ENCODE assay signal across 8 mouse cellular contexts in genomic region chr4:134250116-134250929, GRCm38 (mm10). TPM values are rescaled to one million over a fixed set of nuclear protein-coding genes. Genes with fewer than 3 reads are reported as not detected.
DNase-seq lines count a peak whose midpoint lies in the region; ATAC-seq and TF ChIP-seq lines count a peak whose summit lies in the region.

No protein-coding gene starts in this region.

- peak overlapping the region; percentile 54 for H3K4me3 ChIP-seq in heart, embryonic 12.5 days
- H3K4me3 ChIP-seq in MEL (ENCODE audit: control insufficient read depth in 1 of 2, insufficient read depth in 1 of 2, low read depth in 2 of 2, low read length in 2 of 2): peak overlapping the region; percentile 52 to 59; a peak in 3 of 4 replicates
- peak overlapping the region; percentile 56 for H3K4me3 ChIP-seq in hindbrain, embryonic 12.5 days
- peak overlapping the region; percentile 54 for H3K4me3 ChIP-seq in midbrain, embryonic 13.5 days (replicated peaks)

- H3K36me3 ChIP-seq in heart, embryonic 12.5 days: no peaks in the 10 kb centered on the region
- peaks cover 0 to 3% of the 10 kb centered on the region in 2 experiments; a peak in 1 of 4 replicates for H3K36me3 ChIP-seq in MEL (ENCODE audit: control insufficient read depth in 1 of 2, insufficient read depth in 2 of 2, low read length in 2 of 2)
- no peaks in the 10 kb centered on the region for H3K36me3 ChIP-seq in hindbrain, embryonic 12.5 days
- H3K36me3 ChIP-seq in midbrain, embryonic 13.5 days: no peaks in the 10 kb centered on the region

- H3K27me3 ChIP-seq in heart, embryonic 12.5 days (replicated peaks): peaks cover 62% of the 10 kb centered on the region
- no peaks in the 10 kb centered on the region for H3K27me3 ChIP-seq in MEL (ENCODE audit: control insufficient read depth in 1 of 2, insufficient read depth in 2 of 2, low read length in 2 of 2)
- H3K27me3 ChIP-seq in hindbrain, embryonic 12.5 days: peaks cover 93% of the 10 kb centered on the region
- H3K27me3 ChIP-seq in midbrain, embryonic 13.5 days: peaks cover 91% of the 10 kb centered on the region

- no peak overlapping the region for H3K27ac ChIP-seq in heart, embryonic 12.5 days (ENCODE audit: poor library complexity, severe bottlenecking)
- H3K27ac ChIP-seq in MEL (ENCODE audit: control insufficient read depth, low read depth, low read length): no peak overlapping the region
- H3K27ac ChIP-seq in hindbrain, embryonic 12.5 days: no peak overlapping the region
- no peak overlapping the region for H3K27ac ChIP-seq in midbrain, embryonic 13.5 days

- no peak for ATAC-seq in heart, embryonic 12.5 days (ENCODE audit: insufficient number of reproducible peaks, low FRiP score)
- ATAC-seq in hindbrain, embryonic 12.5 days (ENCODE audit: low FRiP score): no peak
- ATAC-seq in midbrain, embryonic 13.5 days: no peak
- no peak for ATAC-seq in activated CD4-positive, CD25-positive, alpha-beta regulatory T cell, adult 4 months

- no peak for TF ChIP-seq RAD21 in MEL (IDR thresholded peaks at IDR 0.05; ENCODE audit: low read depth, low read length)

- DNase-seq in heart, adult 8-10 months (ENCODE audit: low spot score): no peak
- DNase-seq in MEL (ENCODE audit: low read depth, low spot score): no peak
- no peak for DNase-seq in natural killer cell, adult 2 months (ENCODE audit: low spot score in 2 of 2)
- no peak for DNase-seq in frontal cortex, adult 2 months (ENCODE audit: extremely low spot score in 1 of 2, low spot score in 1 of 2)

- H3K79me2 ChIP-seq in MEL (ENCODE audit: control insufficient read depth, insufficient read depth, low read length, poor library complexity): peaks cover under 1% of the 10 kb centered on the region

- peak overlapping the region; percentile 97 for H3K4me2 ChIP-seq in heart, embryonic 12.5 days
- peak overlapping the region; percentile 89 for H3K4me2 ChIP-seq in hindbrain, embryonic 12.5 days (replicated peaks)
- H3K4me2 ChIP-seq in midbrain, embryonic 13.5 days (replicated peaks): peak overlapping the region; percentile 79

- 12% methylated on average over 27 of the region's 27 CpGs for WGBS in heart, embryonic 12.5 days
- 5% methylated on average over 27 of the region's 27 CpGs for WGBS in hindbrain, embryonic 12.5 days
- WGBS in midbrain, embryonic 13.5 days: 4% methylated on average over 27 of the region's 27 CpGs

- no peak for TF ChIP-seq POLR2A in MEL (IDR thresholded peaks at IDR 0.05; ENCODE audit: control insufficient read depth in 1 of 2, insufficient read depth in 1 of 2, low read depth in 1 of 2, low read length in 2 of 2, poor library complexity in 1 of 2)

- no peaks in the 10 kb centered on the region for H3K9me3 ChIP-seq in heart, embryonic 12.5 days (replicated peaks)
- H3K9me3 ChIP-seq in MEL (replicated peaks; ENCODE audit: insufficient read depth, low read length): no peaks in the 10 kb centered on the region
- H3K9me3 ChIP-seq in hindbrain, embryonic 12.5 days (replicated peaks): no peaks in the 10 kb centered on the region
- H3K9me3 ChIP-seq in midbrain, embryonic 13.5 days: no peaks in the 10 kb centered on the region

- peak overlapping the region; percentile 65 for H3K9ac ChIP-seq in heart, embryonic 12.5 days
- H3K9ac ChIP-seq in MEL (ENCODE audit: control insufficient read depth, low read depth, low read length, poor library complexity, severe bottlenecking): peak overlapping the region; percentile 77
- H3K9ac ChIP-seq in hindbrain, embryonic 12.5 days: no peak overlapping the region
- peak overlapping the region; percentile 76; the same call in 1 of the 2 replicates for H3K9ac ChIP-seq in midbrain, embryonic 13.5 days (replicated peaks)

- no peak for TF ChIP-seq CTCF in MEL (IDR thresholded peaks at IDR 0.05 in 2 of 3, conservative IDR thresholded peaks at IDR 0.05 in 1 of 3; ENCODE audit: control insufficient read depth in 1 of 3, insufficient read depth in 1 of 3, low read depth in 2 of 3, low read length in 3 of 3, poor library complexity in 1 of 3, severe bottlenecking in 1 of 3)

- H3K4me1 ChIP-seq in heart, embryonic 12.5 days (replicated peaks): peaks cover 61% of the 10 kb centered on the region
- H3K4me1 ChIP-seq in MEL (ENCODE audit: control insufficient read depth in 1 of 2, insufficient read depth in 2 of 2, low read length in 2 of 2): peaks cover 2 to 11% of the 10 kb centered on the region in 2 experiments; a peak in 2 of 4 replicates
- H3K4me1 ChIP-seq in hindbrain, embryonic 12.5 days: peaks cover 64% of the 10 kb centered on the region
- H3K4me1 ChIP-seq in midbrain, embryonic 13.5 days (replicated peaks): peaks cover 66% of the 10 kb centered on the region

- no peak for TF ChIP-seq EP300 in MEL (IDR thresholded peaks at IDR 0.05; ENCODE audit: low read depth in 1 of 2, low read length in 2 of 2)

TF ChIP-seq in MEL, 35 proteins besides CTCF, POLR2A, EP300 and RAD21 (continues in another document):
- TF ChIP-seq CHD1 (IDR thresholded peaks at IDR 0.05; ENCODE audit: low read depth, low read length) (no peak), ZKSCAN1 (IDR thresholded peaks at IDR 0.05; ENCODE audit: low read depth, low read length) (no peak), E2F4 (IDR thresholded peaks at IDR 0.05; ENCODE audit: borderline replicate concordance, low read depth, low read length) (no peak), GABPA (IDR thresholded peaks at IDR 0.05; ENCODE audit: low read depth, low read length) (no peak), ZNF384 (IDR thresholded peaks at IDR 0.05; ENCODE audit: low read depth, low read length) (no peak), BHLHE40 (IDR thresholded peaks at IDR 0.05; ENCODE audit: borderline replicate concordance, low read depth, low read length) (no peak), MYB (IDR thresholded peaks at IDR 0.05; ENCODE audit: low read depth, low read length) (no peak)

RNA-seq across cellular contexts. Expression of gene Grrp1, which starts 3.6 kb away (rescaled TPM):
- polyA plus RNA-seq in heart, embryonic 12.5 days (2016; fragmentation: Nextera tagmentation; extraction: Ambion mirVana): 4.5 TPM in 2 replicates
- 1 to 10 TPM; 6.1 to 8.0 (median 7.3) TPM for total RNA-seq in heart, adult 8-10 months (2022)
- total RNA-seq in MEL (2012; rRNA removed): not detected in 2 replicates
- polyA plus RNA-seq in MEL (2012; ENCODE audit: insufficient read depth in 1 of 2, insufficient read length in 2 of 2, low read depth in 1 of 2, low replicate concordance in 2 of 2, missing spikeins in 1 of 2): not detected
- 8.5 and 8.9 TPM in 2 replicates for polyA plus RNA-seq in hindbrain, embryonic 12.5 days (2016; fragmentation: Nextera tagmentation; extraction: Ambion mirVana)
- 6.2 and 8.1 TPM in 2 replicates for polyA plus RNA-seq in midbrain, embryonic 13.5 days (2015; fragmentation: Nextera tagmentation; extraction: Ambion mirVana)
- polyA plus RNA-seq in activated CD4-positive, CD25-positive, alpha-beta regulatory T cell, adult 4 months (2017; shearing (Covaris generic)): not detected
- 7.4 and 7.9 TPM in 2 replicates for polyA plus RNA-seq in frontal cortex, adult 2 months (2012; rRNA removed)

RNA-seq across cellular contexts. Expression of gene Gm30191, which starts 3.6 kb away (rescaled TPM):
- polyA plus RNA-seq in heart, embryonic 12.5 days (2016; fragmentation: Nextera tagmentation; extraction: Ambion mirVana): not detected in 2 replicates
- total RNA-seq in heart, adult 8-10 months (2022): not detected
- total RNA-seq in MEL (2012; rRNA removed): not detected in 2 replicates
- not detected for polyA plus RNA-seq in MEL (2012; ENCODE audit: insufficient read depth in 1 of 2, insufficient read length in 2 of 2, low read depth in 1 of 2, low replicate concordance in 2 of 2, missing spikeins in 1 of 2)
- polyA plus RNA-seq in hindbrain, embryonic 12.5 days (2016; fragmentation: Nextera tagmentation; extraction: Ambion mirVana): 0.35 and 0.39 TPM in 2 replicates
- polyA plus RNA-seq in midbrain, embryonic 13.5 days (2015; fragmentation: Nextera tagmentation; extraction: Ambion mirVana): not detected in 2 replicates
- not detected for polyA plus RNA-seq in activated CD4-positive, CD25-positive, alpha-beta regulatory T cell, adult 4 months (2017; shearing (Covaris generic))
- not detected in 2 replicates for polyA plus RNA-seq in frontal cortex, adult 2 months (2012; rRNA removed)

RNA-seq across cellular contexts. Expression of gene Zfp593, which starts 4.9 kb away (rescaled TPM):
- 11.2 and 12.3 TPM in 2 replicates for polyA plus RNA-seq in heart, embryonic 12.5 days (2016; fragmentation: Nextera tagmentation; extraction: Ambion mirVana)
- 1 to 10 TPM; 3.8 to 4.3 (median 4.0) TPM for total RNA-seq in heart, adult 8-10 months (2022)
- total RNA-seq in MEL (2012; rRNA removed): 27.3 and 30.4 TPM in 2 replicates
- 10 to 100 TPM in 1 of 2 experiments, not detected in 1; 33.9 TPM for polyA plus RNA-seq in MEL (2012; ENCODE audit: insufficient read depth in 1 of 2, insufficient read length in 2 of 2, low read depth in 1 of 2, low replicate concordance in 2 of 2, missing spikeins in 1 of 2)
- polyA plus RNA-seq in hindbrain, embryonic 12.5 days (2016; fragmentation: Nextera tagmentation; extraction: Ambion mirVana): 18.3 TPM in 2 replicates
- 14.9 and 15.6 TPM in 2 replicates for polyA plus RNA-seq in midbrain, embryonic 13.5 days (2015; fragmentation: Nextera tagmentation; extraction: Ambion mirVana)
- polyA plus RNA-seq in activated CD4-positive, CD25-positive, alpha-beta regulatory T cell, adult 4 months (2017; shearing (Covaris generic)): 1 to 10 TPM; 5.1 to 6.4 TPM
- 10.0 and 11.3 TPM in 2 replicates for polyA plus RNA-seq in frontal cortex, adult 2 months (2012; rRNA removed)

RNA-seq across cellular contexts. Expression of gene E130218I03Rik, which starts 6.9 kb away (rescaled TPM):
- polyA plus RNA-seq in heart, embryonic 12.5 days (2016; fragmentation: Nextera tagmentation; extraction: Ambion mirVana): 0.23 and 0.51 TPM in 2 replicates
- total RNA-seq in heart, adult 8-10 months (2022): not detected
- total RNA-seq in MEL (2012; rRNA removed): 1.6 and 2.8 TPM in 2 replicates
- polyA plus RNA-seq in MEL (2012; ENCODE audit: insufficient read depth in 1 of 2, insufficient read length in 2 of 2, low read depth in 1 of 2, low replicate concordance in 2 of 2, missing spikeins in 1 of 2): 1 to 10 TPM in 1 of 2 experiments, not detected in 1; 1.6 TPM
- 0.31 and 0.66 TPM in 2 replicates for polyA plus RNA-seq in hindbrain, embryonic 12.5 days (2016; fragmentation: Nextera tagmentation; extraction: Ambion mirVana)
- 0.17 and 0.62 TPM in 2 replicates for polyA plus RNA-seq in midbrain, embryonic 13.5 days (2015; fragmentation: Nextera tagmentation; extraction: Ambion mirVana)
- 1 to 10 TPM in 1 of 2 experiments, under 1 TPM in 1; 0.37 to 6.4 TPM for polyA plus RNA-seq in activated CD4-positive, CD25-positive, alpha-beta regulatory T cell, adult 4 months (2017; shearing (Covaris generic))
- polyA plus RNA-seq in frontal cortex, adult 2 months (2012; rRNA removed): not detected in 2 replicates

RNA-seq across cellular contexts. Expression of gene Cnksr1, which starts 12.1 kb away (rescaled TPM):
- polyA plus RNA-seq in heart, embryonic 12.5 days (2016; fragmentation: Nextera tagmentation; extraction: Ambion mirVana): 0.61 and 1.4 TPM in 2 replicates
- 1 to 10 TPM; 7.5 to 9.2 (median 8.5) TPM for total RNA-seq in heart, adult 8-10 months (2022)
- not detected in 2 replicates for total RNA-seq in MEL (2012; rRNA removed)
- under 1 TPM in 1 of 2 experiments, not detected in 1; 0.07 TPM for polyA plus RNA-seq in MEL (2012; ENCODE audit: insufficient read depth in 1 of 2, insufficient read length in 2 of 2, low read depth in 1 of 2, low replicate concordance in 2 of 2, missing spikeins in 1 of 2)
- 0.46 and 1.3 TPM in 2 replicates for polyA plus RNA-seq in hindbrain, embryonic 12.5 days (2016; fragmentation: Nextera tagmentation; extraction: Ambion mirVana)
- polyA plus RNA-seq in midbrain, embryonic 13.5 days (2015; fragmentation: Nextera tagmentation; extraction: Ambion mirVana): 0.15 and 0.20 TPM in 2 replicates
- not detected for polyA plus RNA-seq in activated CD4-positive, CD25-positive, alpha-beta regulatory T cell, adult 4 months (2017; shearing (Covaris generic))
- 0.36 and 0.44 TPM in 2 replicates for polyA plus RNA-seq in frontal cortex, adult 2 months (2012; rRNA removed)
